Mouse (Mus musculus) CH12.LX (cell line): Measurements from ENCODE around the gene Tas1r2. TPM values are rescaled to one million over a fixed set of nuclear protein-coding genes. Genes with fewer than 3 reads are reported as not detected.

Experiments
- polyA plus RNA-seq: library from polyadenylated mRNA; unstranded; fragments of >175 nt; gene quantifications from 2 replicates; pipeline ENCODE4 v1.2.1, GENCODE M21; 2012; ENCODE audit warnings: low read depth; ENCODE audit not compliant: insufficient read length
- total RNA-seq, 2 experiments: library from RNA; depleted of rRNA; stranded (reverse); fragments of 300-350 nt in 1 of 2; fragments of >200 nt in 1 of 2; gene quantifications; 2 replicates each; pipeline ENCODE4 v1.2.3; 2012 to 2014

Tas1r2 gene
- total and polyA plus RNA-seq, 3 experiments, result not detected

Other genes starting within 250 kb of the Tas1r2 start
- gene Iffo2, start 123.0 kb upstream of the Tas1r2 start, total RNA-seq (2012; rRNA removed), result 2.1 and 3.0 TPM in 2 replicates
- gene Iffo2, start 123.0 kb upstream of the Tas1r2 start, total RNA-seq (2014; rRNA removed), result 0.28 and 0.38 TPM in 2 replicates
- gene Iffo2, start 123.0 kb upstream of the Tas1r2 start, polyA plus RNA-seq, result 0.42 and 0.60 TPM in 2 replicates
- gene Gm21969, start 50.4 kb upstream of the Tas1r2 start, total RNA-seq (2012; rRNA removed), result not detected in 2 replicates
- not detected in 2 replicates for gene Gm21969, start 50.4 kb upstream of the Tas1r2 start, total RNA-seq (2014; rRNA removed)
- not detected in 2 replicates for gene Gm21969, start 50.4 kb upstream of the Tas1r2 start, polyA plus RNA-seq
- 14.3 and 18.0 TPM in 2 replicates for gene Aldh4a1, start 30.7 kb upstream of the Tas1r2 start, total RNA-seq (2012; rRNA removed)
- 5.5 and 6.5 TPM in 2 replicates for gene Aldh4a1, start 30.7 kb upstream of the Tas1r2 start, total RNA-seq (2014; rRNA removed)
- 6.1 and 6.5 TPM in 2 replicates for gene Aldh4a1, start 30.7 kb upstream of the Tas1r2 start, polyA plus RNA-seq
- gene Pax7, start 180.0 kb downstream of the Tas1r2 start, total RNA-seq (2012; rRNA removed), result not detected in 2 replicates
- gene Pax7, start 180.0 kb downstream of the Tas1r2 start, total RNA-seq (2014; rRNA removed), result not detected in 2 replicates
- gene Pax7, start 180.0 kb downstream of the Tas1r2 start, polyA plus RNA-seq, result not detected in 2 replicates